Comparison of ENCODE assay signal across 8 mouse cellular contexts in genomic region chr4:149675378-149676261, GRCm38 (mm10). TPM values are rescaled to one million over a fixed set of nuclear protein-coding genes. Genes with fewer than 3 reads are reported as not detected.
A peak's percentile ranks its signal among the peaks of the same experiment; 100 is the strongest.
DNase-seq lines count a peak whose midpoint lies in the region; ATAC-seq lines count a peak whose summit lies in the region.

No protein-coding gene starts in this region.

- peak overlapping the region; percentile 59 for H3K9ac ChIP-seq in heart, embryonic 12.5 days
- H3K9ac ChIP-seq in kidney, embryonic 16.5 days (replicated peaks; ENCODE audit: low read length) = peak overlapping the region; percentile 52
- peak overlapping the region; percentile 60 for H3K9ac ChIP-seq in liver, embryonic 11.5 days (ENCODE audit: low read depth, low read length)
- H3K9ac ChIP-seq in stomach, embryonic 14.5 days (replicated peaks; ENCODE audit: low read depth, low read length) = peak overlapping the region; percentile 40; the same call in 1 of the 2 replicates

- peaks cover 16% of the 10 kb centered on the region for H3K27me3 ChIP-seq in heart, embryonic 12.5 days (replicated peaks)
- H3K27me3 ChIP-seq in kidney, embryonic 16.5 days (ENCODE audit: insufficient read depth, low read length) = peaks cover 19% of the 10 kb centered on the region
- peaks cover 9% of the 10 kb centered on the region for H3K27me3 ChIP-seq in liver, embryonic 11.5 days (replicated peaks; ENCODE audit: control insufficient read depth, insufficient read depth, low read length)
- peaks cover 5% of the 10 kb centered on the region; the same call in 1 of the 2 replicates for H3K27me3 ChIP-seq in stomach, embryonic 14.5 days (ENCODE audit: control insufficient read depth, insufficient read depth, low read length)

- H3K4me3 ChIP-seq in heart, embryonic 12.5 days = peak overlapping the region; percentile 63
- peak overlapping the region; percentile 57 for H3K4me3 ChIP-seq in kidney, embryonic 16.5 days (ENCODE audit: low read length)
- H3K4me3 ChIP-seq in liver, embryonic 11.5 days (ENCODE audit: low read depth, low read length) = peak overlapping the region; percentile 62
- H3K4me3 ChIP-seq in stomach, embryonic 14.5 days (ENCODE audit: low read depth, low read length) = peak overlapping the region; percentile 55

- 0 out of 2 replicates have a peak, but pooled peaks cover 13% of the 10 kb centered on the region for H3K4me1 ChIP-seq in heart, embryonic 12.5 days (replicated peaks)
- peaks cover 20% of the 10 kb centered on the region for H3K4me1 ChIP-seq in kidney, embryonic 16.5 days (ENCODE audit: insufficient read depth, low read length)
- peaks cover 9% of the 10 kb centered on the region; the same call in 1 of the 2 replicates for H3K4me1 ChIP-seq in liver, embryonic 11.5 days (replicated peaks; ENCODE audit: control insufficient read depth, insufficient read depth, low read length)
- H3K4me1 ChIP-seq in stomach, embryonic 14.5 days (ENCODE audit: control insufficient read depth, insufficient read depth, low read length) = no peaks in the 10 kb centered on the region

- peak overlapping the region; percentile 89 for H3K4me2 ChIP-seq in heart, embryonic 12.5 days
- peak overlapping the region; percentile 85 for H3K4me2 ChIP-seq in kidney, embryonic 16.5 days (replicated peaks; ENCODE audit: low read depth, low read length)
- peak overlapping the region; percentile 98 for H3K4me2 ChIP-seq in liver, embryonic 11.5 days
- peak overlapping the region; percentile 96 for H3K4me2 ChIP-seq in stomach, embryonic 14.5 days (replicated peaks; ENCODE audit: low read depth, low read length)

- no peak overlapping the region for H3K27ac ChIP-seq in heart, embryonic 12.5 days (ENCODE audit: poor library complexity, severe bottlenecking)
- H3K27ac ChIP-seq in kidney, embryonic 16.5 days (ENCODE audit: low read length) = no peak overlapping the region
- H3K27ac ChIP-seq in liver, embryonic 11.5 days (ENCODE audit: low read depth, low read length) = no peak overlapping the region
- no peak overlapping the region for H3K27ac ChIP-seq in stomach, embryonic 14.5 days (ENCODE audit: low read length)

- H3K9me3 ChIP-seq in heart, embryonic 12.5 days (replicated peaks) = no peaks in the 10 kb centered on the region; the same call in 1 of the 2 replicates
- peaks cover 3% of the 10 kb centered on the region; the same call in 1 of the 2 replicates for H3K9me3 ChIP-seq in kidney, embryonic 16.5 days (ENCODE audit: low read length)
- H3K9me3 ChIP-seq in liver, embryonic 11.5 days (ENCODE audit: control insufficient read depth, low read length) = no peaks in the 10 kb centered on the region
- no peaks in the 10 kb centered on the region for H3K9me3 ChIP-seq in stomach, embryonic 14.5 days (ENCODE audit: control insufficient read depth, low read depth, low read length)

- peak; percentile 62 for DNase-seq in layer of hippocampus, adult 11-12 months (ENCODE audit: low spot score)
- DNase-seq in layer of hippocampus, adult 9-10 months (ENCODE audit: low spot score) = no peak
- peak; percentile 89 for DNase-seq in liver, embryonic 11.5 days (ENCODE audit: low spot score)

- ATAC-seq in erythroblast, adult 5-6 weeks (replicated peaks; ENCODE audit: low FRiP score, poor library complexity, severe bottlenecking) = peak; percentile 85
- ATAC-seq in heart, embryonic 12.5 days (ENCODE audit: insufficient number of reproducible peaks, low FRiP score) = peak; percentile 88
- peak; percentile 92 for ATAC-seq in kidney, embryonic 16.5 days (ENCODE audit: low FRiP score, low TSS enrichment)
- ATAC-seq in liver, embryonic 11.5 days (replicated peaks; ENCODE audit: low FRiP score) = peak; percentile 93
- 0 out of 2 replicates have a peak, but pooled peaks have one; percentile 43 for ATAC-seq in monocyte, adult 5-6 weeks (replicated peaks; ENCODE audit: insufficient number of reproducible peaks, low FRiP score, low TSS enrichment, poor library complexity, severe bottlenecking)
- ATAC-seq in stomach, embryonic 14.5 days (ENCODE audit: insufficient number of reproducible peaks, insufficient read depth, low FRiP score, low read depth) = peak; percentile 90

- 2% methylated on average over 58 of the region's 60 CpGs for WGBS in heart, embryonic 12.5 days
- WGBS in kidney, embryonic 16.5 days = under 1% methylated on average over 60 of the region's 60 CpGs
- WGBS in liver, embryonic 11.5 days = 10% methylated on average over 60 of the region's 60 CpGs
- WGBS in stomach, embryonic 14.5 days = 2% methylated on average over 57 of the region's 60 CpGs

- H3K36me3 ChIP-seq in heart, embryonic 12.5 days = 0 out of 2 replicates have a peak, but pooled peaks cover 2% of the 10 kb centered on the region
- no peaks in the 10 kb centered on the region for H3K36me3 ChIP-seq in kidney, embryonic 16.5 days (ENCODE audit: insufficient read depth, low read length)
- H3K36me3 ChIP-seq in liver, embryonic 11.5 days (ENCODE audit: control insufficient read depth, insufficient read depth, low read length) = no peaks in the 10 kb centered on the region
- no peaks in the 10 kb centered on the region for H3K36me3 ChIP-seq in stomach, embryonic 14.5 days (ENCODE audit: control insufficient read depth, insufficient read depth, low read length)

RNA-seq across cellular contexts. Expression of gene Pik3cd, which starts 26.8 kb away (rescaled TPM):
- total RNA-seq in erythroblast, adult 5-6 weeks (2015; ENCODE audit: low replicate concordance) = 11.1 and 14.4 TPM in 2 replicates
- 14.9 and 20.2 TPM in 2 replicates for total RNA-seq in erythroblast, adult 5-6 weeks (2017; ENCODE audit: low replicate concordance)
- 3.5 and 3.7 TPM in 2 replicates for polyA plus RNA-seq in heart, embryonic 12.5 days (2016; fragmentation: Nextera tagmentation; extraction: Ambion mirVana)
- polyA plus RNA-seq in kidney, embryonic 16.5 days (2015; fragmentation: Nextera tagmentation; extraction: Ambion mirVana) = 4.5 and 4.7 TPM in 2 replicates
- 12.6 and 12.9 TPM in 2 replicates for polyA plus RNA-seq in liver, embryonic 11.5 days (2014; fragmentation: Nextera tagmentation; extraction: Ambion mirVana)
- total RNA-seq in monocyte, adult 5-6 weeks (2017) = 112 to 213 TPM (median 125 TPM) in 3 replicates
- 4.8 and 6.1 TPM in 2 replicates for polyA plus RNA-seq in stomach, embryonic 14.5 days (2014; fragmentation: Nextera tagmentation; extraction: Ambion mirVana)

Comparison
In these comparisons a context has a peak if more than half of its experiments do, and no peak if none do; other contexts are left out.
1. ATAC-seq: peak in every context shown above with its lines; median percentile 93 in liver, embryonic 11.5 days; 92 in kidney, embryonic 16.5 days; 90 in stomach, embryonic 14.5 days; 88 in heart, embryonic 12.5 days; 85 in erythroblast, adult 5-6 weeks; 43 in monocyte, adult 5-6 weeks.